Mouse (Mus musculus) bone marrow, adult 2 months (tissue): ENCODE results near the gene Trex1. TPM values are rescaled to one million over a fixed set of nuclear protein-coding genes. Genes with fewer than 3 reads are reported as not detected.
A peak's percentile ranks its signal among the peaks of the same experiment; 100 is the strongest.

Experiments
- H3K27ac ChIP-seq: fragments of 200-500 bp; 2 replicates; pipeline ENCODE4 v1.5.1; 2012; ENCODE audit warnings: low read depth, mild to moderate bottlenecking, control low read depth, inconsistent platforms, low read length; ENCODE audit not compliant: control insufficient read depth, poor library complexity, insufficient read depth
- H3K4me1 ChIP-seq: fragments of 200-500 bp; 2 replicates; pipeline ENCODE4 v1.6.1; 2011; ENCODE audit warnings: low read length; ENCODE audit not compliant: control insufficient read depth, insufficient read depth
- H3K4me3 ChIP-seq: fragments of 200-500 bp; replicated peaks from 2 replicates; pipeline ENCODE3; 2011; ENCODE audit warnings: mild to moderate bottlenecking, low read depth, low read length, control low read depth; ENCODE audit not compliant: control insufficient read depth
- CTCF ChIP-seq: fragments of 200-500 bp; IDR thresholded peaks from 2 replicates; pipeline ENCODE4 v1.5.1; 2011; ENCODE audit warnings: low read length, control low read depth; ENCODE audit not compliant: control insufficient read depth, insufficient read depth
- POLR2A ChIP-seq: fragments of 200-500 bp; IDR thresholded peaks from 2 replicates; pipeline ENCODE4 v1.6.1; 2011; ENCODE audit warnings: low read depth, mild to moderate bottlenecking, control low read depth, low read length, borderline replicate concordance; ENCODE audit not compliant: control insufficient read depth
- WGBS: fragments of 180-500 bp; shearing (Covaris S2); methylation state at CpG from one replicate; pipeline ENCODE4 v1.1.7; 2018; 5-methylcytosine and 5-hydroxymethylcytosine counted together
- polyA plus RNA-seq: library from polyadenylated mRNA; stranded (reverse); fragments of >200 nt; gene quantifications from 2 replicates; pipeline ENCODE4 v1.2.4, GENCODE M21; 2011; ENCODE audit warnings: low replicate concordance; ENCODE audit not compliant: missing spikeins, insufficient read depth, insufficient read length

Gene Trex1
- polyA plus RNA-seq = 10.1 and 19.5 TPM in 2 replicates

GRCm38 (mm10) chr9:109059136-109059903 is at the start of gene Trex1:
TSS of gene Trex1 (minus strand) at chr9:109059734.
- peak within 1 kb of the TSS; percentile 61 for H3K4me3 ChIP-seq
- peaks cover 11% of the 10 kb centered on the region for H3K4me1 ChIP-seq
- WGBS = 2% methylated on average over 15 of the region's 15 CpGs

GRCm38 (mm10) chr9:109107341-109107740 is 47.8 kb upstream of the Trex1 start:
- no peaks in the 10 kb centered on the region for H3K4me1 ChIP-seq
- 66% methylated on average over 6 of the region's 6 CpGs for WGBS
- TF ChIP-seq POLR2A = no peak
- TF ChIP-seq CTCF = no peak
- H3K4me3 ChIP-seq = no peak overlapping the region
- no peak overlapping the region for H3K27ac ChIP-seq

More at GRCm38 (mm10) chr9:109059136-109059903, at the start of gene Trex1:
- TF ChIP-seq CTCF (peak; percentile 99), POLR2A (peak; percentile 99)
- H3K27ac ChIP-seq = peak within 1 kb of the TSS; percentile 78

- Histone ChIP-seq H3K27ac (no peak overlapping the region), H3K4me3 (no peak overlapping the region), H3K4me1 (no peaks in the 10 kb centered on the region)
- no peak for TF ChIP-seq CTCF
- no peak for TF ChIP-seq POLR2A
- 58% methylated on average over 12 of the region's 12 CpGs for WGBS
Observed at GRCm38 (mm10) chr9:109105648-109106047, 46.1 kb upstream of the Trex1 start.

GRCm38 (mm10) chr9:109105011-109105410 is 45.5 kb upstream of the Trex1 start:
- no peaks in the 10 kb centered on the region for H3K4me1 ChIP-seq
- TF ChIP-seq POLR2A (no peak), CTCF (no peak)
- 84% methylated on average over 12 of the region's 12 CpGs for WGBS
- no peak overlapping the region for H3K27ac ChIP-seq
- no peak overlapping the region for H3K4me3 ChIP-seq

GRCm38 (mm10) chr9:109104083-109104482 is 44.5 kb upstream of the Trex1 start:
- Histone ChIP-seq H3K4me1 (no peaks in the 10 kb centered on the region), H3K27ac (no peak overlapping the region), H3K4me3 (no peak overlapping the region)
- TF ChIP-seq CTCF = no peak
- TF ChIP-seq POLR2A = no peak
- WGBS = 91% methylated on average over 9 of the region's 9 CpGs

GRCm38 (mm10) chr9:109103250-109103649 is 43.7 kb upstream of the Trex1 start:
- no peak overlapping the region for H3K4me3 ChIP-seq
- TF ChIP-seq POLR2A (no peak), CTCF (no peak)
- WGBS = 74% methylated on average over 7 of the region's 7 CpGs
- no peaks in the 10 kb centered on the region; the same call in 1 of the 2 replicates for H3K4me1 ChIP-seq
- no peak overlapping the region for H3K27ac ChIP-seq

GRCm38 (mm10) chr9:109102541-109102940 is 43.0 kb upstream of the Trex1 start:
- Histone ChIP-seq H3K4me3 (no peak overlapping the region), H3K27ac (no peak overlapping the region), H3K4me1 (no peaks in the 10 kb centered on the region; the same call in 1 of the 2 replicates)
- TF ChIP-seq POLR2A (no peak), CTCF (no peak)
- 76% methylated on average over 3 of the region's 3 CpGs for WGBS

GRCm38 (mm10) chr9:109101933-109102445 is 42.5 kb upstream of the Trex1 start:
- H3K4me1 ChIP-seq = no peaks in the 10 kb centered on the region; the same call in 1 of the 2 replicates
- no peak for TF ChIP-seq POLR2A
- TF ChIP-seq CTCF = no peak
- no peak overlapping the region for H3K27ac ChIP-seq
- WGBS = 83% methylated on average over 5 of the region's 5 CpGs
- H3K4me3 ChIP-seq = no peak overlapping the region
